Mouse (Mus musculus) E14TG2a.4 (cell line): ENCODE results near the gene Ube4b.

Source experiments
- CTCF ChIP-seq: conservative IDR thresholded peaks from 2 replicates; pipeline ENCODE4 v1.5.1; 2014; ENCODE audit warnings: low read length
- NANOG ChIP-seq: IDR thresholded peaks from 2 replicates; pipeline ENCODE4 v1.6.1; 2014; ENCODE audit warnings: borderline replicate concordance, low read length, mixed read lengths

DNA sequence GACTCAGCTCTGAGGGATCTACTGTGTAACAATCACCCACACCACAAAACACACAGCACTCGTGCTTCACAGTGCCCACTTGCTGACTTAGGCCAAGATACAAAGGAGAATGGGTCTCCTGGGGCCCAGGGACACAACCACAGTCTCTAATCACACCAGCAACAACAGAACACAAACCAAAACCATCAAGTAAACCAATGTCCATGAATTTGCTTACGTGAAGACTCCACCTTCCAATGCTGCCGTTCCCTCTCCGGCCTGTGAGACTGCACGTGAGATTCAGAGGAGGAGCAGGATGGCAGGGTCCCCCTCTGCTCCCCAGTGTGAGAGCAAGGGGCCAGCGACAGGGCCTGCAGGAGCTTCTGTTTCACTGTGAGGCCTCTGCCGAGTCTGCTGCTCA is 93.8 kb downstream of the Ube4b start:
- TF ChIP-seq CTCF (no peak), NANOG (no peak)
